Mouse (Mus musculus) heart, embryonic 16.5 days (tissue): ENCODE data around the gene Pak7. TPM values are rescaled to one million over a fixed set of nuclear protein-coding genes. Genes with fewer than 3 reads are reported as not detected.

ENCODE experiments used
- polyA plus RNA-seq: library from polyadenylated mRNA; unstranded; fragments of >200 nt; fragmentation: Nextera tagmentation; extraction: Ambion mirVana; gene quantifications from 2 replicates; pipeline ENCODE4 v1.2.1, GENCODE M21; 2015

Gene Pak7
- polyA plus RNA-seq, 1 experiment from 2014 or later, result 0.14 TPM

Other genes with a start within 250 kb of the Pak7 start
- gene Ankef1, start 113.9 kb upstream of the Pak7 start, polyA plus RNA-seq, result 0.09 and 0.12 TPM in 2 replicates